Mouse (Mus musculus): ENCODE data around the gene Tle2.

GRCm38 (mm10) chr10:81633253-81634099, 59.1 kb downstream of the Tle2 start:
- peak; percentile 38; the same call in 1 of the 2 replicates for TF ChIP-seq POLR2A (IDR thresholded peaks at IDR 0.05; ENCODE audit: borderline replicate concordance, extremely low read depth, low read depth, low read length)
- TF ChIP-seq CTCF (IDR thresholded peaks at IDR 0.05; ENCODE audit: insufficient read depth, low read length) = no peak
